Mouse (Mus musculus): ENCODE results near the gene Olfr1154. TPM values are rescaled to one million over a fixed set of nuclear protein-coding genes. Genes with fewer than 3 reads are reported as not detected.

Gene Olfr1154
- not detected for total RNA-seq (2023)

DNA sequence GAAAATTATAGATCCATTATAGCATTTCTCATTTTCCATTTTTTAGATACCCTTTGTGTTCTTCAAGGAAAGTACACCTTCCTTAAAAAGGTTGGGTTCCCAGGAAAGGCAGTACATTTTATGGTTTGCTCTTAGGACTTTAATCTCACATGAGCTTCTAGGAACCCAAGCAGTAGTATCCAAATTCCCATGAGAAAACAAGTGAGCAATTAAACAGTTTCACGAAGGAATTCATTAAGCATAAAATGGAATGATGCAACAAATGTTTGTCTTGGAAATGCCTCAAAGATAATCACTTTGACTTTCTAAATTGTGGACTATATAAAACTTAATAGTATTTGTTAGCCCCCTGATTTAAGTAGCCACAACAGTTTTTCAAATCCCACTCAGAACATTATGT, at the start of gene Olfr1154:
Gene Olfr1154 (minus strand): TSS at position 101 of the 400 bp plus-strand sequence.

GRCm38 (mm10) chr2:87953000-87953399, 48.0 kb upstream of the Olfr1154 start, which contains the start of gene Olfr1156:
TSS of gene Olfr1156 (minus strand) at chr2:87953100.

DNA sequence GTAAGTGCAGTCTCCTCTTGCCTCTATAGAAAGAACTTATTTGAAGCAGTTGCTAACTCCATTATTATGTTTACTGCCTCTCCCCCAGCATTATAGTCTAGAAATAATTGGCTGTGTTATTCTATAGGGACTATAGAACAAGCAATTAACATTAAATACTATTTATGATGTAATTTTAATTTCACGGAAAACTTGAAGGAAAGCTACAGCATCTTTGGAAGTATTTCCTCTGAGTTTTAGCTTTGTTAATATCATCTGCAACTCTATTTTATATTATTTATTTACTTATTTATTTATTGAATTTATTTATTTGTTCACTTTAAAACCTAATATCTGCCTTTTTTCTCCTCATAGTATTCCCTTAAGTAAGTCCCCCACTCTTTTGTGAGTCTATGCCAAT, 40.1 kb upstream of the Olfr1154 start, which contains the start of gene Olfr1155:
Gene Olfr1155 (minus strand): TSS at position 101 of the 400 bp plus-strand sequence.

DNA sequence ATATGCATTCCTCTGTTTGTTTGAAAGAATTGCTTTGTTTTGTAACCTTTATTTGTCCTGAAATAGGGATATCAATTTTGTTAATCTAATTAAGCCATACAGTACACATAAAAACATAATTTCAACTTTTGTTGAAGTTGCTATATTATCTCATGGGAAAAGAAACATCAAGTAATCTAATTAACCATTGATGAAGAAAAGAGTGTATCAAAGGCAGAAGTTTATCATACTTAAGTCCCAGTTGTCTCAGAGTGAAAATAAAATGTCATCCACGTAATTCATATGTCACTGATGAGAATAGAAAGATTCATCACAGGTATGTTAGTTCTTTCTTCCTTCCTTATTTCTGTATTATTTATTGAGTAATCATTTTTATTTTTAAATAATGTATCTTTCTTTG, 10.3 kb downstream of the Olfr1154 start, which contains the start of gene Olfr1153:
Gene Olfr1153 (plus strand): TSS at position 301 of the 400 bp plus-strand sequence.

GRCm38 (mm10) chr2:87866192-87866591, 38.8 kb downstream of the Olfr1154 start, which contains the start of gene Olfr1152:
TSS of gene Olfr1152 (plus strand) at chr2:87866492.

DNA sequence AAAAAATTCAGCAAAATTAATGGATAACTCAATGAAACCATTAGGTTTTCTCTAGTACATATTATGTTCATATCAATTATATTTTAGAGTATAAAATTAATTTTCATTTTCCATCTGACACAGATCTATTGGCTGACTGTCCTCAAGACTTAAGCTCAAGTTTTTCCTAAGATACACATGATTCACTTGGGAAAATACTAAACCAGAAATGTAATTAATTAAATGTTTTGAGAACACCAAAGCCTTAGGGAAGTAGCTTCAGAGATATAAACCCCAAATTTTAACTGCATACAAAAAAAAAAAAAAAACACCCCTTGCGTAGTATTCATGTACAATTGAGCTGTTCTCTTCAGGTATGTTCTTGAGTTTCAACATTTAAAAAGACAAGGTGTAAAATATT, 49.4 kb downstream of the Olfr1154 start, which contains the start of gene Olfr1151:
Gene Olfr1151 (plus strand): TSS at position 301 of the 400 bp plus-strand sequence.

Other genes starting within 250 kb of the Olfr1154 start
- gene Olfr1134, start 246.7 kb downstream of the Olfr1154 start, total RNA-seq (2023) = not detected
- gene Olfr1135, start 231.5 kb downstream of the Olfr1154 start, total RNA-seq (2023) = not detected
- not detected for gene Olfr1136, start 211.2 kb downstream of the Olfr1154 start, total RNA-seq (2023)
- not detected for gene Olfr1137, start 192.0 kb downstream of the Olfr1154 start, total RNA-seq (2023)
- gene Olfr1138, start 165.2 kb downstream of the Olfr1154 start, total RNA-seq (2023) = not detected
- gene Olfr1140, start 161.4 kb downstream of the Olfr1154 start, total RNA-seq (2023) = not detected
- not detected for gene Olfr1141, start 151.2 kb downstream of the Olfr1154 start, total RNA-seq (2023)
- not detected for gene Olfr152, start 125.7 kb downstream of the Olfr1154 start, total RNA-seq (2023)
- gene Olfr1143, start 104.6 kb downstream of the Olfr1154 start, total RNA-seq (2023) = not detected
- not detected for gene Olfr1145, start 95.3 kb downstream of the Olfr1154 start, total RNA-seq (2023)
- gene Olfr1148, start 74.6 kb downstream of the Olfr1154 start, total RNA-seq (2023) = not detected
- gene Olfr1150-ps1, start 61.2 kb downstream of the Olfr1154 start, total RNA-seq (2023) = not detected
- gene Olfr1151, start 49.3 kb downstream of the Olfr1154 start, total RNA-seq (2023) = not detected
- gene Olfr1152, start 38.7 kb downstream of the Olfr1154 start, total RNA-seq (2023) = not detected
- gene Olfr1153, start 10.2 kb downstream of the Olfr1154 start, total RNA-seq (2023) = not detected
- not detected for gene Olfr1155, start 40.0 kb upstream of the Olfr1154 start, total RNA-seq (2023)
- not detected for gene Olfr1156, start 47.9 kb upstream of the Olfr1154 start, total RNA-seq (2023)
- gene Olfr1157, start 63.1 kb upstream of the Olfr1154 start, total RNA-seq (2023) = not detected
- not detected for gene Olfr74, start 69.5 kb upstream of the Olfr1154 start, total RNA-seq (2023)
- not detected for gene Olfr1158, start 84.9 kb upstream of the Olfr1154 start, total RNA-seq (2023)
- gene Olfr1160, start 103.1 kb upstream of the Olfr1154 start, total RNA-seq (2023) = not detected
- not detected for gene Olfr1161, start 117.6 kb upstream of the Olfr1154 start, total RNA-seq (2023)
- not detected for gene Olfr73, start 132.5 kb upstream of the Olfr1154 start, total RNA-seq (2023)
- not detected for gene Olfr1162, start 146.0 kb upstream of the Olfr1154 start, total RNA-seq (2023)
- gene Olfr1163, start 166.7 kb upstream of the Olfr1154 start, total RNA-seq (2023) = not detected
- gene Olfr1164, start 188.8 kb upstream of the Olfr1154 start, total RNA-seq (2023) = not detected
- gene Olfr1166, start 223.1 kb upstream of the Olfr1154 start, total RNA-seq (2023) = not detected